Mouse (Mus musculus): ENCODE data around the gene Enkd1.

The Enkd1 gene

GRCm38 (mm10) chr8:105702731-105703415, 5.1 kb downstream of the Enkd1 start:
- DNase-seq (ENCODE audit: extremely low spot score, low read depth, low spot score) = no peak

GRCm38 (mm10) chr8:105702001-105702401, 6.0 kb downstream of the Enkd1 start:
- no peak for DNase-seq (ENCODE audit: extremely low spot score, low read depth, low spot score)

- peak; percentile 90 for DNase-seq (ENCODE audit: extremely low spot score, low read depth, low spot score)
These were observed 6.8 kb downstream of the Enkd1 start, which contains the start of the genes Acd and Pard6a for GRCm38 (mm10) chr8:105700966-105701824. TSS of gene Acd (minus strand) at chr8:105701102. TSS of gene Pard6a (plus strand) at chr8:105701148.

GRCm38 (mm10) chr8:105700566-105700965, 7.4 kb downstream of the Enkd1 start:
- no peak for DNase-seq (ENCODE audit: extremely low spot score, low read depth, low spot score)

GRCm38 (mm10) chr8:105699488-105700215, 8.4 kb downstream of the Enkd1 start:
- no peak for DNase-seq (ENCODE audit: extremely low spot score, low read depth, low spot score)

GRCm38 (mm10) chr8:105698734-105699133, 9.3 kb downstream of the Enkd1 start:
- no peak for DNase-seq (ENCODE audit: extremely low spot score, low read depth, low spot score)

- DNase-seq (ENCODE audit: extremely low spot score, low read depth, low spot score) = no peak
These were observed 10.7 kb downstream of the Enkd1 start for GRCm38 (mm10) chr8:105697196-105697780.

GRCm38 (mm10) chr8:105695080-105695780, 12.8 kb downstream of the Enkd1 start:
- DNase-seq (ENCODE audit: extremely low spot score, low read depth, low spot score) = no peak

- DNase-seq (ENCODE audit: extremely low spot score, low read depth, low spot score) = no peak
These were observed 13.8 kb downstream of the Enkd1 start for GRCm38 (mm10) chr8:105694051-105694799.

- no peak for DNase-seq (ENCODE audit: extremely low spot score, low read depth, low spot score)
These were observed 14.4 kb downstream of the Enkd1 start for GRCm38 (mm10) chr8:105693648-105694047.

GRCm38 (mm10) chr8:105692449-105693182, 15.4 kb downstream of the Enkd1 start:
- DNase-seq (ENCODE audit: extremely low spot score, low read depth, low spot score) = no peak

GRCm38 (mm10) chr8:105690978-105691377, 17.0 kb downstream of the Enkd1 start:
- no peak for DNase-seq (ENCODE audit: extremely low spot score, low read depth, low spot score)

- no peak for DNase-seq (ENCODE audit: extremely low spot score, low read depth, low spot score)
These were observed 18.0 kb downstream of the Enkd1 start for GRCm38 (mm10) chr8:105689983-105690360.

- DNase-seq (ENCODE audit: extremely low spot score, low read depth, low spot score) = no peak
These were observed 18.6 kb downstream of the Enkd1 start for GRCm38 (mm10) chr8:105689256-105689982.

GRCm38 (mm10) chr8:105688242-105688752, 19.7 kb downstream of the Enkd1 start:
- no peak for DNase-seq (ENCODE audit: extremely low spot score, low read depth, low spot score)

GRCm38 (mm10) chr8:105687512-105687911, 20.5 kb downstream of the Enkd1 start:
- no peak for DNase-seq (ENCODE audit: extremely low spot score, low read depth, low spot score)

GRCm38 (mm10) chr8:105686551-105686950, 21.5 kb downstream of the Enkd1 start:
- DNase-seq (ENCODE audit: extremely low spot score, low read depth, low spot score) = no peak

GRCm38 (mm10) chr8:105685796-105686308, 22.2 kb downstream of the Enkd1 start, which contains the start of gene Carmil2:
TSS of gene Carmil2 (plus strand) at chr8:105686274.
- no peak for DNase-seq (ENCODE audit: extremely low spot score, low read depth, low spot score)

Measured in hindlimb bud, embryonic 11.5 days (tissue).